Mouse (Mus musculus) kidney, adult 2 months (tissue): ENCODE data around the gene Ptma.

ENCODE experiments used
- CTCF ChIP-seq: fragments of 200-500 bp; conservative IDR thresholded peaks from 2 replicates; pipeline ENCODE4 v1.5.1; 2011; ENCODE audit warnings: low read depth, mild to moderate bottlenecking, control low read depth, low read length, moderate library complexity, mixed read lengths; ENCODE audit not compliant: insufficient read depth, insufficient read length
- POLR2A ChIP-seq: fragments of 200-500 bp; IDR thresholded peaks from one replicate; pipeline ENCODE4 v1.6.1; 2011; ENCODE audit warnings: low read depth, low read length, control low read depth

- no peak for TF ChIP-seq POLR2A
- no peak for TF ChIP-seq CTCF
These were observed 25.8 kb upstream of the Ptma start for GRCm38 (mm10) chr1:86500681-86501080.
